Mouse (Mus musculus): ENCODE measurements at regions not wholly inside any gene's neighbourhood (a gene's known extent, or its start where the extent isn't known, plus 50 kb on each side); places are given as distances from the start of the nearest gene placed in this dataset.

DNA sequence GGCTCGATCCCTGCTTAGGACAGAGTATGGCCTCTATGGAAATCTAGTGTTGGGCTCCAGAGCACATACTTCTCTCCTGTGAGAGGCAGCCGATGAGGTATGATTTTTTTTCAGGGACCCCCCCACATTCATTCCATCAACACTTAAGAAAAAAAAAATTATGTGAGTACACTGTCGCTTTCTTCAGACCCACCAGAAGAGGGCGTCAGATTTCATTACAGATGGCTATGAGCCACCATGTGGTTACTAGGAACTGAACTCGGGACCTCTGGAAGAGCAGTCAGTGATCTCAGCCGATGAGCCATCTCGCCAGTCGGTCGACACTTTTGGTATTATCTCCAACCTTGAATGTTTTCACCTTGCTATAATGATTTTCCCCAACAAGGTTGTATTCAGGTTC is 145.4 kb upstream of the Plxnc1 start:
- TF ChIP-seq CTCF (IDR thresholded peaks at IDR 0.05; ENCODE audit: borderline replicate concordance, control insufficient read depth, extremely low read depth, insufficient read depth, low read length, poor library complexity) (no peak), POLR2A (IDR thresholded peaks at IDR 0.05; ENCODE audit: control insufficient read depth, extremely low read depth, insufficient read depth, low read length, poor library complexity) (no peak)

Measured in thymus, adult 2 months (tissue).